Mouse (Mus musculus) myocyte (in vitro differentiated cells): Measurements from ENCODE around the gene Nfasc. TPM values are rescaled to one million over a fixed set of nuclear protein-coding genes. Genes with fewer than 3 reads are reported as not detected.

Experiments
- H3K27me3 ChIP-seq: one replicate; pipeline ENCODE4 v1.6.1; 2011; ENCODE audit not compliant: control insufficient read depth, insufficient read depth, insufficient read length
- H3K36me3 ChIP-seq: one replicate; pipeline ENCODE4 v1.6.1; 2011; ENCODE audit not compliant: control insufficient read depth, insufficient read depth
- H3K4me2 ChIP-seq: one replicate; pipeline ENCODE4 v1.6.1; 2011; ENCODE audit warnings: low read depth, control low read depth
- H3K4me3 ChIP-seq: one replicate; pipeline ENCODE4 v1.5.1; 2011; ENCODE audit warnings: mild to moderate bottlenecking, control low read depth, moderate library complexity
- H3K79me2 ChIP-seq: one replicate; pipeline ENCODE4 v1.6.1; 2011; ENCODE audit not compliant: control insufficient read depth, insufficient read depth
- H3ac ChIP-seq: one replicate; pipeline ENCODE4 v1.6.1; 2011; ENCODE audit not compliant: control insufficient read depth, insufficient read length
- CEBPB ChIP-seq: IDR thresholded peaks from 2 replicates; pipeline ENCODE4 v1.6.1; 2011; ENCODE audit warnings: mild to moderate bottlenecking, moderate library complexity; ENCODE audit not compliant: poor library complexity, insufficient read depth, severe bottlenecking
- E2F4 ChIP-seq: IDR thresholded peaks from one replicate; pipeline ENCODE4 v1.6.1; 2011; ENCODE audit warnings: mild to moderate bottlenecking, control low read depth, moderate library complexity; ENCODE audit not compliant: insufficient read depth
- MAX ChIP-seq: IDR thresholded peaks from one replicate; pipeline ENCODE4 v1.6.1; 2011; ENCODE audit warnings: low read depth, mild to moderate bottlenecking, control low read depth
- MYOD1 ChIP-seq, 3 experiments: IDR thresholded peaks; one replicate each; pipeline ENCODE4 v1.6.1; 2011; ENCODE audit warnings: control low read depth in 2 of 3, low read depth in 2 of 3, mild to moderate bottlenecking in 2 of 3, moderate library complexity in 1 of 3; ENCODE audit not compliant: insufficient read length in 2 of 3, control insufficient read depth in 1 of 3
- MYOG ChIP-seq, 3 experiments: IDR thresholded peaks; one replicate each; pipeline ENCODE4 v1.6.1; 2011; ENCODE audit warnings: control low read depth in 2 of 3, low read depth in 2 of 3, mild to moderate bottlenecking in 2 of 3; ENCODE audit not compliant: insufficient read length in 2 of 3, control insufficient read depth in 1 of 3, insufficient read depth in 1 of 3
- POLR2A ChIP-seq: IDR thresholded peaks from one replicate; pipeline ENCODE4 v1.6.1; 2011; ENCODE audit warnings: low read depth, mild to moderate bottlenecking, control low read depth, moderate library complexity; ENCODE audit not compliant: insufficient read length
- POLR2AphosphoS2 ChIP-seq: IDR thresholded peaks from one replicate; pipeline ENCODE4 v1.6.1; 2011; ENCODE audit warnings: low read depth, control low read depth; ENCODE audit not compliant: insufficient read length
- REST ChIP-seq: IDR thresholded peaks from one replicate; pipeline ENCODE4 v1.6.1; 2011; ENCODE audit warnings: mild to moderate bottlenecking, control low read depth, moderate library complexity; ENCODE audit not compliant: insufficient read depth, insufficient read length
- SRF ChIP-seq: IDR thresholded peaks from one replicate; pipeline ENCODE4 v1.6.1; 2011; ENCODE audit warnings: low read depth; ENCODE audit not compliant: control insufficient read depth, insufficient read length
- TCF12 ChIP-seq: IDR thresholded peaks from one replicate; pipeline ENCODE4 v1.6.1; 2011; ENCODE audit warnings: mild to moderate bottlenecking, control low read depth; ENCODE audit not compliant: poor library complexity, insufficient read depth, severe bottlenecking
- TCF3 ChIP-seq: IDR thresholded peaks from one replicate; pipeline ENCODE4 v1.6.1; 2011; ENCODE audit warnings: low read depth, control low read depth; ENCODE audit not compliant: insufficient read length
- USF1 ChIP-seq: IDR thresholded peaks from one replicate; pipeline ENCODE4 v1.6.1; 2011; ENCODE audit warnings: low read depth, mild to moderate bottlenecking, control low read depth, moderate library complexity
- polyA plus RNA-seq: library from polyadenylated mRNA; unstranded; fragments of >200 nt; fragmentation: generic; extraction: Trizol; gene quantifications from one replicate; pipeline ENCODE4 v1.2.1, GENCODE M21; 2012; ENCODE audit warnings: missing spikeins

Nfasc gene
- polyA plus RNA-seq, 1 experiment, result not detected

GRCm38 (mm10) chr1:132560907-132561700 lies 180.5 kb downstream of the Nfasc start:
- H3K4me3 ChIP-seq, result no peak overlapping the region
- no peaks in the 10 kb centered on the region for H3K79me2 ChIP-seq
- H3K36me3 ChIP-seq, result no peaks in the 10 kb centered on the region
- H3ac ChIP-seq, result no peak overlapping the region
- no peak overlapping the region for H3K4me2 ChIP-seq
- peaks cover 70% of the 10 kb centered on the region for H3K27me3 ChIP-seq
- no peak for TF ChIP-seq USF1
- no peak for TF ChIP-seq POLR2A
- no peak for TF ChIP-seq SRF
- TF ChIP-seq E2F4, result no peak
- TF ChIP-seq POLR2AphosphoS2, result no peak
- no peak for TF ChIP-seq MYOD1 (IDR thresholded peaks at IDR 0.05; ENCODE audit: control insufficient read depth in 1 of 3, insufficient read length in 2 of 3, low read depth in 2 of 3)
- no peak for TF ChIP-seq MYOG (IDR thresholded peaks at IDR 0.05; ENCODE audit: control insufficient read depth in 1 of 3, insufficient read depth in 1 of 3, insufficient read length in 2 of 3, low read depth in 2 of 3)
- TF ChIP-seq TCF3, result no peak
- no peak for TF ChIP-seq REST
- TF ChIP-seq TCF12, result no peak
- no peak for TF ChIP-seq MAX
- TF ChIP-seq CEBPB, result no peak

DNA sequence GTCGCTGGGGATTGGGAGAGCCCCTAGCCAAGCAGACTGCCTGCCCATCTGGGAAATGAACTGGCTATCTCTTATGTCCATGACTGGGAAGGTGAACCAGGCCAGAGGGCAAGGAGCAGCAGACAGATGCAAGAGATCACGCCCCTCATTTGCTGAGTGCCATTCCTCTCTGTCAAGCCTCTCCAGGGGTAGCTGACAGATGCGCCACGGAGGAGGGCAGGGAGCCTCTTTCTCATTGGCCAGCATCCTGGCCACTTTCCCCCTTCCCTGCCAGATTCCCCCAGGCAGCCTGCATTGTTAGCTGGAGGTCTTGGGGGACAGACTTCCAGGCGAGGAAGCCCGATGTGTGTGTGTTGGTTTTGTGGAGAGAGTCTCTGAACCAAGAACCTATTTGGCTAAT lies 182.6 kb downstream of the Nfasc start:
- Histone ChIP-seq H3K79me2 (no peaks in the 10 kb centered on the region), H3K4me2 (no peak overlapping the region), H3K36me3 (no peaks in the 10 kb centered on the region), H3K27me3 (peaks cover 65% of the 10 kb centered on the region), H3ac (no peak overlapping the region), H3K4me3 (no peak overlapping the region)
- TF ChIP-seq MYOD1 (IDR thresholded peaks at IDR 0.05; ENCODE audit: control insufficient read depth in 1 of 3, insufficient read length in 2 of 3, low read depth in 2 of 3) (no peak), USF1 (no peak), POLR2A (no peak), MYOG (IDR thresholded peaks at IDR 0.05; ENCODE audit: control insufficient read depth in 1 of 3, insufficient read depth in 1 of 3, insufficient read length in 2 of 3, low read depth in 2 of 3) (no peak), TCF3 (no peak), TCF12 (no peak), CEBPB (no peak), POLR2AphosphoS2 (no peak), SRF (no peak), REST (no peak), E2F4 (no peak), MAX (no peak)

DNA sequence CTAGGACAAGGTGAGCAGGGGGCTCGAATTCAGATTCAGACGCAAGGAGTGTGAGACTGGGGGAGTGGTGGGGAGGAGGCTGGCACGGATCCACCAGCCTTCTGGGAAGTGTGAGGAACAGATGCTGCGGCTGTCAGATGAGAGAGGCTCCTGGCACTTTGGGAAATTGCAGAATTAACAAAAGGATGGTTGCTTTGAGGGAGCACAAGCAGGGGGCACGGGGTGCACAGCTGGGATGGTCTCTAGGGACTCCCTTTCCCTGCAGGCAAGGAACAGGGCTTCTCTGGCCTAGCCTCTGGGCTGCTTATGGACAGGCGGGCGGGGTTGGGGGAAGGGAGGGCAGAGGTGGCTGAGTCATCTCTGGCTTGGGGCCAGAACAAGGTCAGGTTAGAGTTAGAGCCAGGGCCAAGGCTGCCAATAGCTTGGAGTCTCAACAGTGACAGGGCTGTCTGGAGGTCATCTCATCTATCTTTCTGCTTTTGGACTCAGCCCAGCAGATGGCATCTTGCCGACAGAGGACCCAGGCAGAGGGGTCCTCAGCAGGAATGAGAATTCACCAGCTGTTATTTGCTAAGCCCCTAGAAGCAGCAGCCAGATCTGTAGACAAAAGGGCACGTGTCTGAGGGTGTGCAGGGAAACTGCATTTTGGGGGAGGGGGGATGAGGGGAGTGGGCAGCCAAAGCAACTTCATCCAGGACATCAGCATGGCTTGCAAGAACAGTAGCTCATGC lies 183.5 kb downstream of the Nfasc start:
- TF ChIP-seq TCF3 (no peak), POLR2A (no peak), REST (no peak), MYOG (IDR thresholded peaks at IDR 0.05; ENCODE audit: control insufficient read depth in 1 of 3, insufficient read depth in 1 of 3, insufficient read length in 2 of 3, low read depth in 2 of 3) (no peak), MAX (no peak), E2F4 (no peak), POLR2AphosphoS2 (no peak), USF1 (no peak), TCF12 (no peak), MYOD1 (IDR thresholded peaks at IDR 0.05; ENCODE audit: control insufficient read depth in 1 of 3, insufficient read length in 2 of 3, low read depth in 2 of 3) (no peak), SRF (no peak), CEBPB (no peak)
- no peak overlapping the region for H3K4me2 ChIP-seq
- H3K36me3 ChIP-seq, result no peaks in the 10 kb centered on the region
- no peak overlapping the region for H3K4me3 ChIP-seq
- peaks cover 66% of the 10 kb centered on the region for H3K27me3 ChIP-seq
- no peak overlapping the region for H3ac ChIP-seq
- no peaks in the 10 kb centered on the region for H3K79me2 ChIP-seq

DNA sequence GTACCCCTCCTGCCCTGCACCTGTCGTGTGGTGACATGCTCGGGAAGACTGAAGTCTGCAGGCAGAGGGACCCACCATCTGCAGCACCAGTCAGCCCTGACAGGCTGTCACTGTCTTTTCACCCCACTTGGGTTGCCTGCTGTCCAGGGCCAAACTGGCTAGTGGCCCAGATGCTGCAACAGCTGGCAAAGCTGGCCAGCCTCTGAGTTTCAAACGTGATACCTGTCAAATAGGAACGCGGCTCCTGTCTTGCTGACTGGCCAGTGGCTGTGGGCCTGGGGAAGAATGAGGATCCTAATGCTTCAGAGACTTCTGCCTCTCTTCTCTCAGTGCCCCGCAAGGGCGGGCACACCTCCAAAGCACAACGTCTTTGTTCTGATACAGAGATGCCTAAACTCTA lies 197.8 kb downstream of the Nfasc start:
- H3K27me3 ChIP-seq, result peaks cover 77% of the 10 kb centered on the region
- TF ChIP-seq POLR2AphosphoS2 (no peak), MYOD1 (IDR thresholded peaks at IDR 0.05; ENCODE audit: control insufficient read depth in 1 of 3, insufficient read length in 2 of 3, low read depth in 2 of 3) (no peak), MAX (no peak), TCF12 (no peak), REST (no peak), SRF (no peak), E2F4 (no peak), TCF3 (no peak)
- H3ac ChIP-seq, result no peak overlapping the region
- no peak overlapping the region for H3K4me2 ChIP-seq
- no peak overlapping the region for H3K4me3 ChIP-seq
- no peaks in the 10 kb centered on the region for H3K36me3 ChIP-seq
- H3K79me2 ChIP-seq, result no peaks in the 10 kb centered on the region
